9 mouse cellular contexts compared by ENCODE assay signal in genomic region chr4:155769496-155769879, GRCm38 (mm10). TPM values are rescaled to one million over a fixed set of nuclear protein-coding genes. Genes with fewer than 3 reads are reported as not detected.
A peak's percentile ranks its signal among the peaks of the same experiment; 100 is the strongest.
DNase-seq lines count a peak whose midpoint lies in the region; ATAC-seq and TF ChIP-seq lines count a peak whose summit lies in the region.
"Had no signal": no experiment of that assay in that cellular context is flagged by ENCODE, and none has a peak within 500 bp of the region (broad histone marks: within the 10 kb centered on the region; RNA-seq: fewer than 3 reads in every experiment).

No protein-coding gene starts in this region.

- peak overlapping the region; percentile 86 for H3K4me3 ChIP-seq in gastrocnemius, adult 2 months
- H3K4me3 ChIP-seq in CH12.LX (replicated peaks in 1 of 3; ENCODE audit: low read depth in 2 of 3, low read length in 2 of 3, poor library complexity in 1 of 3) = peak overlapping the region; percentile 57 to 58 (median 57)
- peak overlapping the region; percentile 39 for H3K4me3 ChIP-seq in forebrain, embryonic 14.5 days (ENCODE audit: low read depth, low read length)
- H3K4me3 ChIP-seq in liver, embryonic 16.5 days (ENCODE audit: low read depth, low read length) = peak overlapping the region; percentile 67

- H3K79me2 ChIP-seq in CH12.LX (replicated peaks; ENCODE audit: control insufficient read depth, extremely low read depth, insufficient read depth, poor library complexity, severe bottlenecking) = no peaks in the 10 kb centered on the region

- intact Hi-C loops in gastrocnemius, adult 2 months (cut with DNase I) = no loop called here
- intact Hi-C loops in gastrocnemius, postnatal 36 days (cut with DNase I) = loop anchor here (5.0 kb wide), 1 partner anchor 47 kb away; no protein-coding TSS in a partner anchor

- dilution Hi-C loops in CH12.LX (cut with MboI; ENCODE audit: extremely low pct_ligation_motif_present, extremely low pct_unique_long_range_greater_than_20kb, low sequenced_read_pairs) = no loop called here

- H3K4me2 ChIP-seq in CH12.LX (ENCODE audit: insufficient read depth, low read depth, poor library complexity, severe bottlenecking) = peak overlapping the region; percentile 14
- peak overlapping the region; percentile 69 for H3K4me2 ChIP-seq in forebrain, embryonic 14.5 days (ENCODE audit: low read length)
- peak overlapping the region; percentile 93 for H3K4me2 ChIP-seq in liver, embryonic 16.5 days (ENCODE audit: low read depth, low read length)

- no peak for DNase-seq in gastrocnemius, adult 2 months
- DNase-seq in gastrocnemius, postnatal 36 days = no peak
- DNase-seq in CH12.LX (ENCODE audit: extremely low read depth) = no peak
- no peak for DNase-seq in forebrain, embryonic 14.5 days (ENCODE audit: low spot score)
- no peak for DNase-seq in frontal cortex, adult 2 months (ENCODE audit: extremely low spot score in 1 of 2, low spot score in 1 of 2)
- DNase-seq in embryo, embryonic 9.5 days (ENCODE audit: extremely low spot score) = no peak
- DNase-seq in left cerebral cortex, adult 18-20 months (ENCODE audit: low spot score in 2 of 2) = no peak

- no peaks in the 10 kb centered on the region for H3K9me3 ChIP-seq in CH12.LX (replicated peaks; ENCODE audit: low read length)
- H3K9me3 ChIP-seq in forebrain, embryonic 14.5 days (replicated peaks; ENCODE audit: control insufficient read depth, low read length) = no peaks in the 10 kb centered on the region
- no peaks in the 10 kb centered on the region for H3K9me3 ChIP-seq in liver, embryonic 16.5 days (replicated peaks; ENCODE audit: control insufficient read depth, low read length)

- no peak for TF ChIP-seq RAD21 in CH12.LX (IDR thresholded peaks at IDR 0.05; ENCODE audit: low read depth, low read length)

- TF ChIP-seq POLR2A in CH12.LX (IDR thresholded peaks at IDR 0.05; ENCODE audit: low read depth, low read length) = no peak

- TF ChIP-seq EP300 in CH12.LX (IDR thresholded peaks at IDR 0.05; ENCODE audit: low read length) = no peak

- no peaks in the 10 kb centered on the region for H3K36me3 ChIP-seq in CH12.LX (replicated peaks in 1 of 2; ENCODE audit: control insufficient read depth in 1 of 2, insufficient read depth in 1 of 2, low read length in 1 of 2)
- H3K36me3 ChIP-seq in forebrain, embryonic 14.5 days (ENCODE audit: control insufficient read depth, insufficient read depth, low read length) = no peaks in the 10 kb centered on the region
- no peaks in the 10 kb centered on the region for H3K36me3 ChIP-seq in liver, embryonic 16.5 days (ENCODE audit: control insufficient read depth, insufficient read depth)

- no peak for TF ChIP-seq CTCF in gastrocnemius, adult 2 months (IDR thresholded peaks at IDR 0.05)
- TF ChIP-seq CTCF in CH12.LX (conservative IDR thresholded peaks at IDR 0.05 in 1 of 2, IDR thresholded peaks at IDR 0.05 in 1 of 2; ENCODE audit: low read depth in 2 of 2, low read length in 2 of 2) = no peak

- peak overlapping the region; percentile 68 for H3K9ac ChIP-seq in CH12.LX (ENCODE audit: insufficient read depth, low read depth)
- peak overlapping the region; percentile 64 for H3K9ac ChIP-seq in forebrain, embryonic 14.5 days (ENCODE audit: low read length)
- H3K9ac ChIP-seq in liver, embryonic 16.5 days (ENCODE audit: low read depth, low read length) = peak overlapping the region; percentile 75

- 53% methylated on average over 5 of the region's 5 CpGs for WGBS in forebrain, embryonic 14.5 days
- 57% methylated on average over 5 of the region's 5 CpGs for WGBS in liver, embryonic 16.5 days (ENCODE audit: insufficient replicate concordance)

- in situ Hi-C loops in CH12.LX (cut with MboI; ENCODE audit: low pct_ligation_motif_present, low pct_unique_long_range_greater_than_20kb, low sequenced_read_pairs) = loop anchor here (5.0 kb wide), 1 partner anchor 37 kb away; the partner anchor contains the start of gene Tmem240

- ATAC-seq in forebrain, embryonic 14.5 days = no peak
- no peak for ATAC-seq in liver, embryonic 16.5 days (ENCODE audit: low read depth)

- H3K27me3 ChIP-seq in CH12.LX (replicated peaks) = peaks cover 40% of the 10 kb centered on the region
- no peaks in the 10 kb centered on the region; the same call in 1 of the 2 replicates for H3K27me3 ChIP-seq in forebrain, embryonic 14.5 days (replicated peaks; ENCODE audit: control insufficient read depth, insufficient read depth, low read length)
- H3K27me3 ChIP-seq in liver, embryonic 16.5 days (ENCODE audit: control insufficient read depth, insufficient read depth, low read depth, low read length) = peaks cover 28% of the 10 kb centered on the region

- peaks cover 8 to 25% of the 10 kb centered on the region in 2 experiments for H3K4me1 ChIP-seq in CH12.LX (ENCODE audit: control insufficient read depth in 1 of 2, insufficient read depth in 2 of 2)
- peaks cover 7% of the 10 kb centered on the region for H3K4me1 ChIP-seq in forebrain, embryonic 14.5 days (ENCODE audit: control insufficient read depth, insufficient read depth, low read length)
- peaks cover 15% of the 10 kb centered on the region for H3K4me1 ChIP-seq in liver, embryonic 16.5 days (ENCODE audit: control insufficient read depth, low read depth, low read length)

- peak overlapping the region; percentile 93 for H3K27ac ChIP-seq in gastrocnemius, adult 2 months
- H3K27ac ChIP-seq in CH12.LX (ENCODE audit: insufficient read depth, low read depth) = no peak overlapping the region
- H3K27ac ChIP-seq in forebrain, embryonic 14.5 days (ENCODE audit: low read depth, low read length) = no peak overlapping the region
- no peak overlapping the region; the same call in 1 of the 2 replicates for H3K27ac ChIP-seq in liver, embryonic 16.5 days (ENCODE audit: low read length)

TF ChIP-seq in CH12.LX, 34 proteins besides CTCF, POLR2A, EP300 and RAD21 (continues in another document):
- TF ChIP-seq CHD1 (IDR thresholded peaks at IDR 0.05; ENCODE audit: low read depth, low read length) = no peak
- no peak for TF ChIP-seq MAX (IDR thresholded peaks at IDR 0.05; ENCODE audit: low read length)
- TF ChIP-seq IRF4 (IDR thresholded peaks at IDR 0.05; ENCODE audit: low read depth, low read length) = no peak
- no peak for TF ChIP-seq USF2 (conservative IDR thresholded peaks at IDR 0.05; ENCODE audit: low read depth, low read length)
- TF ChIP-seq USF1 (IDR thresholded peaks at IDR 0.05; ENCODE audit: low read depth, low read length) = no peak
- no peak for TF ChIP-seq POLR2AphosphoS2 (IDR thresholded peaks at IDR 0.05; ENCODE audit: low read depth, low read length)
- TF ChIP-seq MAZ (IDR thresholded peaks at IDR 0.05; ENCODE audit: low read depth, low read length) = no peak
- no peak for TF ChIP-seq PAX5 (IDR thresholded peaks at IDR 0.05; ENCODE audit: low read length)
- no peak for TF ChIP-seq JUND (conservative IDR thresholded peaks at IDR 0.05; ENCODE audit: low read depth, low read length)

RNA-seq across cellular contexts. Expression of gene Vwa1, which starts 5.0 kb away (rescaled TPM):
- total RNA-seq in gastrocnemius, adult 2 months (2021) = 1 to 10 TPM; 4.8 to 7.4 TPM
- total RNA-seq in gastrocnemius, postnatal 36 days (2021) = 1 to 10 TPM; 4.6 to 4.7 TPM
- total RNA-seq in CH12.LX (2012; rRNA removed) (1.2 and 1.8 TPM in 2 replicates), CH12.LX (2014; rRNA removed) (0.12 and 0.15 TPM in 2 replicates)
- 0.12 and 0.13 TPM in 2 replicates for polyA plus RNA-seq in CH12.LX (2012; ENCODE audit: insufficient read length, low read depth)
- 21.8 and 24.6 TPM in 2 replicates for polyA plus RNA-seq in forebrain, embryonic 14.5 days (2014; fragmentation: Nextera tagmentation; extraction: Ambion mirVana)
- polyA plus RNA-seq in liver, embryonic 16.5 days (2015; fragmentation: Nextera tagmentation; extraction: Ambion mirVana) = 0.28 and 0.34 TPM in 2 replicates
- 30.7 and 31.8 TPM in 2 replicates for polyA plus RNA-seq in frontal cortex, adult 2 months (2012; rRNA removed)
- 10 to 100 TPM; 15.6 to 17.6 TPM for total RNA-seq in left cerebral cortex, adult 18-20 months (2021)

RNA-seq across cellular contexts. Expression of gene Atad3a, which starts 8.6 kb away (rescaled TPM):
- 10 to 100 TPM; 25.4 to 35.3 TPM for total RNA-seq in gastrocnemius, adult 2 months (2021)
- total RNA-seq in gastrocnemius, postnatal 36 days (2021) = 10 to 100 TPM; 23.7 to 26.6 TPM
- total RNA-seq in CH12.LX (2012; rRNA removed) (154 and 175 TPM in 2 replicates), CH12.LX (2014; rRNA removed) (133 and 135 TPM in 2 replicates)
- polyA plus RNA-seq in CH12.LX (2012; ENCODE audit: insufficient read length, low read depth) = 182 and 216 TPM in 2 replicates
- 62.0 and 70.0 TPM in 2 replicates for polyA plus RNA-seq in forebrain, embryonic 14.5 days (2014; fragmentation: Nextera tagmentation; extraction: Ambion mirVana)
- 43.7 and 49.5 TPM in 2 replicates for polyA plus RNA-seq in liver, embryonic 16.5 days (2015; fragmentation: Nextera tagmentation; extraction: Ambion mirVana)
- polyA plus RNA-seq in frontal cortex, adult 2 months (2012; rRNA removed) = 88.4 and 95.8 TPM in 2 replicates
- 10 to 100 TPM; 48.3 to 55.6 TPM for total RNA-seq in left cerebral cortex, adult 18-20 months (2021)

RNA-seq across cellular contexts. Expression of gene Tmem88b, which starts 16.2 kb away (rescaled TPM):
- 1 to 10 TPM in 1 of 2 experiments, under 1 TPM in 1; 0.66 to 1.1 TPM for total RNA-seq in gastrocnemius, adult 2 months (2021)
- under 1 TPM; 0.67 to 0.87 TPM for total RNA-seq in gastrocnemius, postnatal 36 days (2021)
- 0.04 TPM in 2 replicates for total RNA-seq in CH12.LX (2012; rRNA removed)
- not detected in 2 replicates for total RNA-seq in CH12.LX (2014; rRNA removed)
- not detected in 2 replicates for polyA plus RNA-seq in CH12.LX (2012; ENCODE audit: insufficient read length, low read depth)
- 0.12 and 0.25 TPM in 2 replicates for polyA plus RNA-seq in forebrain, embryonic 14.5 days (2014; fragmentation: Nextera tagmentation; extraction: Ambion mirVana)
- polyA plus RNA-seq in liver, embryonic 16.5 days (2015; fragmentation: Nextera tagmentation; extraction: Ambion mirVana) = 0.12 and 0.19 TPM in 2 replicates
- polyA plus RNA-seq in frontal cortex, adult 2 months (2012; rRNA removed) = 24.2 and 26.8 TPM in 2 replicates
- 10 to 100 TPM; 16.4 to 19.0 TPM for total RNA-seq in left cerebral cortex, adult 18-20 months (2021)

RNA-seq across cellular contexts. Expression of gene Ankrd65, which starts 20.8 kb away (rescaled TPM):
- not detected for total RNA-seq in gastrocnemius, adult 2 months (2021)
- total RNA-seq in gastrocnemius, postnatal 36 days (2021) = not detected
- not detected in 2 replicates for total RNA-seq in CH12.LX (2012; rRNA removed)
- not detected in 2 replicates for total RNA-seq in CH12.LX (2014; rRNA removed)
- not detected in 2 replicates for polyA plus RNA-seq in CH12.LX (2012; ENCODE audit: insufficient read length, low read depth)
- polyA plus RNA-seq in forebrain, embryonic 14.5 days (2014; fragmentation: Nextera tagmentation; extraction: Ambion mirVana) = not detected in 2 replicates
- polyA plus RNA-seq in liver, embryonic 16.5 days (2015; fragmentation: Nextera tagmentation; extraction: Ambion mirVana) = 0.08 TPM in 1 of 2 replicates, not detected in the other
- polyA plus RNA-seq in frontal cortex, adult 2 months (2012; rRNA removed) = not detected in 2 replicates
- total RNA-seq in left cerebral cortex, adult 18-20 months (2021) = under 1 TPM in 1 of 2 experiments, not detected in 1; 0.44 TPM
- total RNA-seq: liver, adult 2 months had no signal
- polyA plus RNA-seq: liver, adult 2 months had no signal

RNA-seq across cellular contexts. Expression of gene Mrpl20, which starts 33.2 kb away (rescaled TPM):
- total RNA-seq in gastrocnemius, adult 2 months (2021) = 10 to 100 TPM; 39.0 to 52.7 TPM
- 10 to 100 TPM; 38.3 to 49.1 TPM for total RNA-seq in gastrocnemius, postnatal 36 days (2021)
- 146 and 238 TPM in 2 replicates for total RNA-seq in CH12.LX (2012; rRNA removed)
- 230 and 244 TPM in 2 replicates for total RNA-seq in CH12.LX (2014; rRNA removed)
- 193 and 212 TPM in 2 replicates for polyA plus RNA-seq in CH12.LX (2012; ENCODE audit: insufficient read length, low read depth)
- polyA plus RNA-seq in forebrain, embryonic 14.5 days (2014; fragmentation: Nextera tagmentation; extraction: Ambion mirVana) = 274 and 313 TPM in 2 replicates
- 115 and 133 TPM in 2 replicates for polyA plus RNA-seq in liver, embryonic 16.5 days (2015; fragmentation: Nextera tagmentation; extraction: Ambion mirVana)
- polyA plus RNA-seq in frontal cortex, adult 2 months (2012; rRNA removed) = 101 and 116 TPM in 2 replicates
- total RNA-seq in left cerebral cortex, adult 18-20 months (2021) = 10 to 100 TPM; 84.9 to 89.4 TPM

Comparison
In these comparisons a context has a peak if more than half of its experiments do, and no peak if none do; other contexts are left out.
1. H3K4me2 ChIP-seq: peak in every context shown above with its lines; median percentile 93 in liver, embryonic 16.5 days; 69 in forebrain, embryonic 14.5 days; 14 in CH12.LX.
2. RNA of gene Tmem88b, which starts 16.2 kb away (total RNA-seq): 16.4 to 19.0 TPM in left cerebral cortex, adult 18-20 months; 0.66 to 1.1 TPM in gastrocnemius, adult 2 months, 0.67 to 0.87 TPM in gastrocnemius, postnatal 36 days and 0.04 TPM in CH12.LX; every median in the first group is over 4 times any median in the second.
3. Peak in every context shown above with its lines, with median percentiles within 50 percentile points of each other: H3K4me3 ChIP-seq and H3K9ac ChIP-seq.